Comparison of ENCODE assay signal across 9 mouse cellular contexts in genomic region chr8:104630111-104630479, GRCm38 (mm10). TPM values are rescaled to one million over a fixed set of nuclear protein-coding genes. Genes with fewer than 3 reads are reported as not detected.
DNase-seq lines count a peak whose midpoint lies in the region; ATAC-seq and TF ChIP-seq lines count a peak whose summit lies in the region.
"Had no signal": no experiment of that assay in that cellular context is flagged by ENCODE, and none has a peak within 500 bp of the region (broad histone marks: within the 10 kb centered on the region; RNA-seq: fewer than 3 reads in every experiment).

No protein-coding gene starts in this region.

- TF ChIP-seq CTCF in MEL (IDR thresholded peaks at IDR 0.05 in 2 of 3, conservative IDR thresholded peaks at IDR 0.05 in 1 of 3; ENCODE audit: control insufficient read depth in 1 of 3, insufficient read depth in 1 of 3, low read depth in 2 of 3, low read length in 3 of 3, poor library complexity in 1 of 3, severe bottlenecking in 1 of 3), result no peak

- H3K4me1 ChIP-seq in heart, embryonic 16.5 days (ENCODE audit: control insufficient read depth, insufficient read depth, low read length), result peaks cover 38% of the 10 kb centered on the region
- peaks cover 6 to 20% of the 10 kb centered on the region in 2 experiments for H3K4me1 ChIP-seq in MEL (ENCODE audit: control insufficient read depth in 1 of 2, insufficient read depth in 2 of 2, low read length in 2 of 2)
- H3K4me1 ChIP-seq in hindbrain, embryonic 13.5 days (replicated peaks), result peaks cover 18% of the 10 kb centered on the region
- H3K4me1 ChIP-seq in midbrain, embryonic 11.5 days (ENCODE audit: control insufficient read depth, insufficient read depth, low read length), result peaks cover 7% of the 10 kb centered on the region; the same call in 1 of the 2 replicates

- H3K79me2 ChIP-seq in MEL (ENCODE audit: control insufficient read depth, insufficient read depth, low read length, poor library complexity), result no peaks in the 10 kb centered on the region

- peak overlapping the region; percentile 84 for H3K4me3 ChIP-seq in heart, embryonic 16.5 days (ENCODE audit: low read length)
- peak overlapping the region; percentile 50 to 91 for H3K4me3 ChIP-seq in MEL (ENCODE audit: control insufficient read depth in 1 of 2, insufficient read depth in 1 of 2, low read depth in 2 of 2, low read length in 2 of 2)
- H3K4me3 ChIP-seq in hindbrain, embryonic 13.5 days, result peak overlapping the region; percentile 38; the same call in 1 of the 2 replicates
- no peak overlapping the region for H3K4me3 ChIP-seq in midbrain, embryonic 11.5 days (ENCODE audit: low read depth, low read length)

- no peak for DNase-seq in heart, postnatal 14 days
- DNase-seq in MEL (ENCODE audit: low read depth, low spot score), result peak; percentile 50
- DNase-seq in midbrain, embryonic 11.5 days (ENCODE audit: low spot score, missing footprints), result no peak
- DNase-seq in layer of hippocampus, adult 18-20 months (ENCODE audit: low spot score in 2 of 2), result no peak
- no peak for DNase-seq in cerebellum, adult 8-10 months
- no peak for DNase-seq in T-cell, adult 2 months (ENCODE audit: low spot score)

- H3K27me3 ChIP-seq in heart, embryonic 16.5 days (ENCODE audit: control insufficient read depth, insufficient read depth, low read length), result no peaks in the 10 kb centered on the region
- no peaks in the 10 kb centered on the region for H3K27me3 ChIP-seq in MEL (ENCODE audit: control insufficient read depth in 1 of 2, insufficient read depth in 2 of 2, low read length in 2 of 2)
- H3K27me3 ChIP-seq in hindbrain, embryonic 13.5 days, result peaks cover 38% of the 10 kb centered on the region
- peaks cover 11% of the 10 kb centered on the region for H3K27me3 ChIP-seq in midbrain, embryonic 11.5 days (ENCODE audit: control insufficient read depth, insufficient read depth, low read length)

- H3K4me2 ChIP-seq in heart, embryonic 16.5 days (ENCODE audit: low read depth, low read length), result peak overlapping the region; percentile 76
- H3K4me2 ChIP-seq in hindbrain, embryonic 13.5 days, result peak overlapping the region; percentile 60
- H3K4me2 ChIP-seq in midbrain, embryonic 11.5 days, result peak overlapping the region; percentile 59; the same call in 1 of the 2 replicates

- H3K9me3 ChIP-seq in heart, embryonic 16.5 days (replicated peaks; ENCODE audit: control insufficient read depth, low read length), result no peaks in the 10 kb centered on the region
- no peaks in the 10 kb centered on the region for H3K9me3 ChIP-seq in MEL (replicated peaks; ENCODE audit: insufficient read depth, low read length)
- H3K9me3 ChIP-seq in hindbrain, embryonic 13.5 days, result no peaks in the 10 kb centered on the region
- no peaks in the 10 kb centered on the region for H3K9me3 ChIP-seq in midbrain, embryonic 11.5 days (ENCODE audit: control insufficient read depth, low read length)

- H3K9ac ChIP-seq in heart, embryonic 16.5 days (ENCODE audit: low read length), result peak overlapping the region; percentile 95
- H3K9ac ChIP-seq in MEL (ENCODE audit: control insufficient read depth, low read depth, low read length, poor library complexity, severe bottlenecking), result peak overlapping the region; percentile 46
- peak overlapping the region; percentile 61; the same call in 1 of the 2 replicates for H3K9ac ChIP-seq in hindbrain, embryonic 13.5 days
- H3K9ac ChIP-seq in midbrain, embryonic 11.5 days (ENCODE audit: low read length), result no peak overlapping the region

- no peak for ATAC-seq in heart, embryonic 16.5 days (replicated peaks; ENCODE audit: extremely low read depth, insufficient read depth, low FRiP score)
- ATAC-seq in hindbrain, embryonic 13.5 days (ENCODE audit: low FRiP score), result no peak
- no peak for ATAC-seq in midbrain, embryonic 11.5 days (ENCODE audit: low FRiP score)

- no peak for TF ChIP-seq POLR2A in MEL (IDR thresholded peaks at IDR 0.05; ENCODE audit: control insufficient read depth in 1 of 2, insufficient read depth in 1 of 2, low read depth in 1 of 2, low read length in 2 of 2, poor library complexity in 1 of 2)

- peak overlapping the region; percentile 96 for H3K27ac ChIP-seq in heart, embryonic 16.5 days (ENCODE audit: low read length)
- peak overlapping the region; percentile 40 for H3K27ac ChIP-seq in MEL (ENCODE audit: control insufficient read depth, low read depth, low read length)
- H3K27ac ChIP-seq in hindbrain, embryonic 13.5 days, result no peak overlapping the region
- no peak overlapping the region for H3K27ac ChIP-seq in midbrain, embryonic 11.5 days (ENCODE audit: low read depth, low read length)

- TF ChIP-seq EP300 in MEL (IDR thresholded peaks at IDR 0.05; ENCODE audit: low read depth in 1 of 2, low read length in 2 of 2), result no peak

- no peak for TF ChIP-seq RAD21 in MEL (IDR thresholded peaks at IDR 0.05; ENCODE audit: low read depth, low read length)

- intact Hi-C loops in heart, postnatal 14 days (cut with DNase I), result no loop called here

- whole genome bisulfite sequencing in heart, embryonic 16.5 days, result 12% methylated on average over 8 of the region's 8 CpGs
- WGBS in hindbrain, embryonic 13.5 days, result 42% methylated on average over 8 of the region's 8 CpGs
- WGBS in midbrain, embryonic 11.5 days, result 38% methylated on average over 8 of the region's 8 CpGs

- H3K36me3 ChIP-seq in heart, embryonic 16.5 days (ENCODE audit: control insufficient read depth, insufficient read depth), result peaks cover 18% of the 10 kb centered on the region
- peaks cover 0 to 10% of the 10 kb centered on the region in 2 experiments; a peak in 2 of 4 replicates for H3K36me3 ChIP-seq in MEL (ENCODE audit: control insufficient read depth in 1 of 2, insufficient read depth in 2 of 2, low read length in 2 of 2)
- H3K36me3 ChIP-seq in hindbrain, embryonic 13.5 days, result peaks cover 4% of the 10 kb centered on the region; the same call in 1 of the 2 replicates
- H3K36me3 ChIP-seq in midbrain, embryonic 11.5 days (ENCODE audit: control insufficient read depth, insufficient read depth, low read length), result no peaks in the 10 kb centered on the region

TF ChIP-seq in MEL, 35 proteins besides CTCF, POLR2A, EP300 and RAD21:
- TF ChIP-seq MAZ (IDR thresholded peaks at IDR 0.05; ENCODE audit: low read depth, low read length) (peak; percentile 62; the same call in 1 of the 2 replicates), SIN3A (IDR thresholded peaks at IDR 0.05; ENCODE audit: low read length) (peak; percentile 67), ZKSCAN1 (IDR thresholded peaks at IDR 0.05; ENCODE audit: low read depth, low read length) (no peak)

RNA-seq across cellular contexts. Expression of gene Rrad, which starts 1.0 kb away (rescaled TPM):
- polyA plus RNA-seq in heart, embryonic 16.5 days (2015; fragmentation: Nextera tagmentation; extraction: Ambion mirVana), result 289 and 293 TPM in 2 replicates
- total RNA-seq in heart, postnatal 14 days (2021), result 100 to 1,000 TPM; 198 to 203 TPM
- total RNA-seq in MEL (2012; rRNA removed), result 8.9 and 9.0 TPM in 2 replicates
- 1 to 10 TPM in 1 of 2 experiments, not detected in 1; 9.4 TPM for polyA plus RNA-seq in MEL (2012; ENCODE audit: insufficient read depth in 1 of 2, insufficient read length in 2 of 2, low read depth in 1 of 2, low replicate concordance in 2 of 2, missing spikeins in 1 of 2)
- polyA plus RNA-seq in hindbrain, embryonic 13.5 days (2015; fragmentation: Nextera tagmentation; extraction: Ambion mirVana), result 3.1 and 4.0 TPM in 2 replicates
- 2.2 and 3.1 TPM in 2 replicates for polyA plus RNA-seq in midbrain, embryonic 11.5 days (2014; fragmentation: Nextera tagmentation; extraction: Ambion mirVana)
- total RNA-seq in layer of hippocampus, adult 18-20 months (2021), result 1 to 10 TPM in 1 of 2 experiments, under 1 TPM in 1; 0.89 to 2.0 TPM

RNA-seq across cellular contexts. Expression of gene Cdh16, which starts 5.9 kb away (rescaled TPM):
- polyA plus RNA-seq in heart, embryonic 16.5 days (2015; fragmentation: Nextera tagmentation; extraction: Ambion mirVana), result 20.1 and 25.9 TPM in 2 replicates
- 1 to 10 TPM; 3.3 to 3.5 TPM for total RNA-seq in heart, postnatal 14 days (2021)
- total RNA-seq in MEL (2012; rRNA removed), result not detected in 2 replicates
- under 1 TPM in 1 of 2 experiments, not detected in 1; 0.45 TPM for polyA plus RNA-seq in MEL (2012; ENCODE audit: insufficient read depth in 1 of 2, insufficient read length in 2 of 2, low read depth in 1 of 2, low replicate concordance in 2 of 2, missing spikeins in 1 of 2)
- not detected in 2 replicates for polyA plus RNA-seq in hindbrain, embryonic 13.5 days (2015; fragmentation: Nextera tagmentation; extraction: Ambion mirVana)
- not detected in 2 replicates for polyA plus RNA-seq in midbrain, embryonic 11.5 days (2014; fragmentation: Nextera tagmentation; extraction: Ambion mirVana)
- not detected for total RNA-seq in layer of hippocampus, adult 18-20 months (2021)
- total RNA-seq: left cerebral cortex, adult 8-10 months had no signal

RNA-seq across cellular contexts. Expression of gene Ciao2b, which starts 11.7 kb away (rescaled TPM):
- polyA plus RNA-seq in heart, embryonic 16.5 days (2015; fragmentation: Nextera tagmentation; extraction: Ambion mirVana), result 171 and 196 TPM in 2 replicates
- total RNA-seq in heart, postnatal 14 days (2021), result 10 to 100 TPM; 52.9 to 63.6 TPM
- total RNA-seq in MEL (2012; rRNA removed), result 78.7 and 82.4 TPM in 2 replicates
- polyA plus RNA-seq in MEL (2012; ENCODE audit: insufficient read depth in 1 of 2, insufficient read length in 2 of 2, low read depth in 1 of 2, low replicate concordance in 2 of 2, missing spikeins in 1 of 2), result 100 to 1,000 TPM in 1 of 2 experiments, not detected in 1; 110 TPM
- polyA plus RNA-seq in hindbrain, embryonic 13.5 days (2015; fragmentation: Nextera tagmentation; extraction: Ambion mirVana), result 131 and 134 TPM in 2 replicates
- 95.2 and 95.7 TPM in 2 replicates for polyA plus RNA-seq in midbrain, embryonic 11.5 days (2014; fragmentation: Nextera tagmentation; extraction: Ambion mirVana)
- total RNA-seq in layer of hippocampus, adult 18-20 months (2021), result 10 to 100 TPM; 24.6 to 31.6 TPM

RNA-seq across cellular contexts. Expression of gene Pdp2, which starts 38.8 kb away (rescaled TPM):
- 6.2 and 6.7 TPM in 2 replicates for polyA plus RNA-seq in heart, embryonic 16.5 days (2015; fragmentation: Nextera tagmentation; extraction: Ambion mirVana)
- total RNA-seq in heart, postnatal 14 days (2021), result 10 to 100 TPM; 17.0 to 18.2 TPM
- 12.2 and 12.3 TPM in 2 replicates for total RNA-seq in MEL (2012; rRNA removed)
- 10 to 100 TPM in 1 of 2 experiments, not detected in 1; 12.4 TPM for polyA plus RNA-seq in MEL (2012; ENCODE audit: insufficient read depth in 1 of 2, insufficient read length in 2 of 2, low read depth in 1 of 2, low replicate concordance in 2 of 2, missing spikeins in 1 of 2)
- polyA plus RNA-seq in hindbrain, embryonic 13.5 days (2015; fragmentation: Nextera tagmentation; extraction: Ambion mirVana), result 16.7 and 17.6 TPM in 2 replicates
- polyA plus RNA-seq in midbrain, embryonic 11.5 days (2014; fragmentation: Nextera tagmentation; extraction: Ambion mirVana), result 17.2 and 17.3 TPM in 2 replicates
- 1 to 10 TPM; 7.1 to 8.4 TPM for total RNA-seq in layer of hippocampus, adult 18-20 months (2021)

Comparison
In these comparisons a context has a peak if more than half of its experiments do, and no peak if none do; other contexts are left out.
1. H3K27ac ChIP-seq: peak in heart, embryonic 16.5 days (single experiment) and MEL (single experiment); none in hindbrain, embryonic 13.5 days (single experiment) and midbrain, embryonic 11.5 days (single experiment).
2. RNA of gene Rrad, which starts 1.0 kb away (polyA plus RNA-seq): 289 to 293 TPM in heart, embryonic 16.5 days; 9.4 TPM in MEL, 3.1 to 4.0 TPM in hindbrain, embryonic 13.5 days and 2.2 to 3.1 TPM in midbrain, embryonic 11.5 days; every median in the first group is over 10 times any median in the second.
3. RNA of gene Cdh16, which starts 5.9 kb away (polyA plus RNA-seq): 20.1 to 25.9 TPM in heart, embryonic 16.5 days; 0.45 TPM in MEL, not detected in hindbrain, embryonic 13.5 days and not detected in midbrain, embryonic 11.5 days; every median in the first group is over 10 times any median in the second.
4. Peak in every context shown above with its lines, with median percentiles within 50 percentile points of each other: H3K4me2 ChIP-seq.